Mouse (Mus musculus) activated CD4-positive, CD25-positive, alpha-beta regulatory T cell (primary cell): ENCODE results near the gene Tpsb2. TPM values are rescaled to one million over a fixed set of nuclear protein-coding genes. Genes with fewer than 3 reads are reported as not detected.

Source experiments
- polyA plus RNA-seq, 2 experiments: library from polyadenylated mRNA; unstranded; fragments of 100-300 nt; shearing (Covaris generic); gene quantifications; one replicate each; pipeline ENCODE4 v1.2.1; 2017

Gene Tpsb2
- 1 to 10 TPM in 1 of 2 experiments, not detected in 1; 1.2 TPM for polyA plus RNA-seq

GRCm38 (mm10) chr17:25366005-25366404 is at the start of gene Tpsb2:
TSS of gene Tpsb2 (plus strand) at chr17:25366305.

GRCm38 (mm10) chr17:25318354-25318753 is 47.8 kb upstream of the Tpsb2 start, which contains the start of gene Prss29:
TSS of gene Prss29 (plus strand) at chr17:25318654.

GRCm38 (mm10) chr17:25345462-25345861 is 20.6 kb upstream of the Tpsb2 start, which contains the start of gene Tpsab1:
TSS of gene Tpsab1 (minus strand) at chr17:25345562.

GRCm38 (mm10) chr17:25368973-25369372 is 2.9 kb downstream of the Tpsb2 start, which contains the start of gene Tpsg1:
TSS of gene Tpsg1 (plus strand) at chr17:25369273.

Other genes starting within 250 kb of the Tpsb2 start
- gene Ptx4, start 245.5 kb upstream of the Tpsb2 start, polyA plus RNA-seq: under 1 TPM in 1 of 2 experiments, not detected in 1; 0.33 TPM
- gene Clcn7, start 232.9 kb upstream of the Tpsb2 start, polyA plus RNA-seq: 10 to 100 TPM; 26.5 to 27.8 TPM
- gene Ccdc154, start 203.8 kb upstream of the Tpsb2 start, polyA plus RNA-seq: under 1 TPM in 1 of 2 experiments, not detected in 1; 0.14 TPM
- not detected for gene Gm38655, start 190.8 kb upstream of the Tpsb2 start, polyA plus RNA-seq
- 10 to 100 TPM; 21.9 to 25.9 TPM for gene BC003965, start 181.8 kb upstream of the Tpsb2 start, polyA plus RNA-seq
- gene Unkl, start 177.9 kb upstream of the Tpsb2 start, polyA plus RNA-seq: 10 to 100 TPM; 15.9 to 31.9 TPM
- gene Gnptg, start 126.2 kb upstream of the Tpsb2 start, polyA plus RNA-seq: 100 to 1,000 TPM in 1 of 2 experiments, 10 to 100 TPM in 1; 78.6 to 103 TPM
- 10 to 100 TPM; 65.0 to 68.1 TPM for gene Tsr3, start 126.1 kb upstream of the Tpsb2 start, polyA plus RNA-seq
- 10 to 100 TPM; 19.7 to 99.3 TPM for gene Baiap3, start 109.9 kb upstream of the Tpsb2 start, polyA plus RNA-seq
- 100 to 1,000 TPM; 545 to 561 TPM for gene Ube2i, start 91.7 kb upstream of the Tpsb2 start, polyA plus RNA-seq
- gene Prss34, start 67.9 kb upstream of the Tpsb2 start, polyA plus RNA-seq: not detected
- gene Prss28, start 57.7 kb upstream of the Tpsb2 start, polyA plus RNA-seq: not detected
- not detected for gene Prss29, start 47.7 kb upstream of the Tpsb2 start, polyA plus RNA-seq
- under 1 TPM; 0.14 to 0.34 TPM for gene Tpsab1, start 20.7 kb upstream of the Tpsb2 start, polyA plus RNA-seq
- gene Tpsg1, start 3.0 kb downstream of the Tpsb2 start, polyA plus RNA-seq: not detected
- gene Cacna1h, start 67.5 kb downstream of the Tpsb2 start, polyA plus RNA-seq: not detected
- gene Tekt4, start 88.3 kb downstream of the Tpsb2 start, polyA plus RNA-seq: not detected
- gene Sstr5, start 131.0 kb downstream of the Tpsb2 start, polyA plus RNA-seq: under 1 TPM in 1 of 2 experiments, not detected in 1; 0.14 TPM
- under 1 TPM in 1 of 2 experiments, not detected in 1; 0.11 TPM for gene Sox8, start 204.4 kb downstream of the Tpsb2 start, polyA plus RNA-seq
- 10 to 100 TPM; 21.6 to 22.0 TPM for gene Lmf1, start 212.8 kb downstream of the Tpsb2 start, polyA plus RNA-seq